Mouse (Mus musculus) megakaryocyte, embryonic 14.5 days (primary cell): ENCODE results near the gene Cks1b.

ENCODE experiments used
- FLI1 ChIP-seq: IDR thresholded peaks from 2 replicates; pipeline ENCODE4 v1.6.1; 2012; ENCODE audit warnings: low read length, inconsistent platforms, mixed read lengths
- GATA1 ChIP-seq: IDR thresholded peaks from 3 replicates; pipeline ENCODE4 v1.6.1; 2012; ENCODE audit warnings: mixed read lengths, low read length, inconsistent platforms, borderline replicate concordance

- TF ChIP-seq FLI1 (no peak), GATA1 (no peak)
Observed at GRCm38 (mm10) chr3:89418861-89419250, 673 bp upstream of the Cks1b start.
